Mouse (Mus musculus): ENCODE measurements around the gene Xrcc5.

DNA sequence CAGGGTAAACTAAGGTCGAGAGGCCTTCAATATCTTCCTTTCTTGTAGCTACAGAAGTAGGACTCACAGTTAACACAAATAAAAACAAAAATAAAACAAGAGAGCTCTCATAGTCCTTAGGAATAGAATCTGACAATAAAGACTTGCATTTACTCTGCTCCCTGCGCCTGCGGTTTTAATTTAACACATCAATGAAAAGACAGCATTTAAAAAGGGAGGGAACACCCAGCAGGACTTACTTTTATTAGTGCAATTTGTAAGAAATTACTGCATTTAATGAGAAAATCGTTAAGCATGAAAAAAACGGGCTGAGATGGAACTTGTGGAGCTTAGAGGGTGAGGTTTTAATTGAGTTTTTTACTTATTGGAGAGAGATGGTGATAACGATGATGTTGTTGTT is 66.4 kb downstream of the Xrcc5 start:
- no peak for TF ChIP-seq POLR2A (IDR thresholded peaks at IDR 0.05; ENCODE audit: borderline replicate concordance, control insufficient read depth, low read depth, low read length)
- no peak for TF ChIP-seq CTCF (IDR thresholded peaks at IDR 0.05; ENCODE audit: control insufficient read depth, insufficient read depth, low read length)

All from bone marrow, adult 2 months (tissue).